ENCODE assay signal across 31 mouse cellular contexts in the genomic region with DNA sequence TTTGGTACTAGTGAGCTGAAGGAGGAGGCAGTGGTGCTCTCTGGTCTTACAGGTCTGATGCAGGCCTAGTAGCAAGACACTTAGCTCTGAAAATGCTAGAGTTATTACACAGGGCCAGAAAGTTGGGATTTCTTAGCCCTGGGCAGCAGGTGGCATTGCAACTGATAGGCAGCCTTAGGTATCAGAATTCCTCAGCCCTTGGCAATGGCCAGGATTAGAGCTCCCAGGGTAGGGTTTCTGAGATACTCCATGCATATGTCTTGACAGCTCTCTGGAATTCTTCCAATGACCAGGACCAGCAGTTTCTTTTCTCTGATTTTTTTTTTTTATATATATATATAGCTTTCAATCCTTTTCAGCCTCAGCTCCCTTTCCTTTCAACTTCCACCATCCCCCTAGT. TPM values are rescaled to one million over a fixed set of nuclear protein-coding genes. Genes with fewer than 3 reads are reported as not detected.
DNase-seq lines count a peak whose midpoint lies in the region; ATAC-seq and TF ChIP-seq lines count a peak whose summit lies in the region.
"Had no signal": no experiment of that assay in that cellular context is flagged by ENCODE, and none has a peak within 500 bp of the region (broad histone marks: within the 10 kb centered on the region; RNA-seq: fewer than 3 reads in every experiment).

No protein-coding gene starts in this region.

- intact Hi-C loops in heart, postnatal 25 days (cut with DNase I), result no loop called here

- no peak overlapping the region for H3K4me2 ChIP-seq in heart, embryonic 16.5 days (ENCODE audit: low read depth, low read length)
- H3K4me2 ChIP-seq in limb, embryonic 14.5 days (replicated peaks; ENCODE audit: low read depth, low read length, severe bottlenecking), result no peak overlapping the region
- no peak overlapping the region for H3K4me2 ChIP-seq in forebrain, embryonic 16.5 days (ENCODE audit: low read length)
- H3K4me2 ChIP-seq: embryonic facial prominence, embryonic 15.5 days; forebrain, embryonic 12.5 days; hindbrain, embryonic 14.5 days; limb, embryonic 13.5 days; liver, embryonic 12.5 days; midbrain, embryonic 13.5 days; neural tube, embryonic 15.5 days; stomach, embryonic 15.5 days had no signal

- H3K4me3 ChIP-seq in heart, embryonic 10.5 days, result no peak overlapping the region
- H3K4me3 ChIP-seq in heart, embryonic 16.5 days (ENCODE audit: low read length), result no peak overlapping the region
- no peak overlapping the region for H3K4me3 ChIP-seq in limb, embryonic 14.5 days (replicated peaks; ENCODE audit: low read length)
- no peak overlapping the region for H3K4me3 ChIP-seq in limb, embryonic 10.5 days
- H3K4me3 ChIP-seq in forebrain, embryonic 16.5 days (replicated peaks; ENCODE audit: low read length), result no peak overlapping the region
- H3K4me3 ChIP-seq: embryonic facial prominence, embryonic 15.5 days; forebrain, embryonic 12.5 days; left cerebral cortex, adult 2 months; limb, embryonic 13.5 days; liver, embryonic 12.5 days; midbrain, embryonic 13.5 days; neural tube, embryonic 15.5 days; stomach, embryonic 15.5 days had no signal

- no peaks in the 10 kb centered on the region for H3K4me1 ChIP-seq in heart, embryonic 10.5 days
- H3K4me1 ChIP-seq in heart, embryonic 16.5 days (ENCODE audit: control insufficient read depth, insufficient read depth, low read length), result 0 out of 2 replicates have a peak, but pooled peaks cover 3% of the 10 kb centered on the region
- no peaks in the 10 kb centered on the region for H3K4me1 ChIP-seq in limb, embryonic 14.5 days (ENCODE audit: control insufficient read depth, insufficient read depth, low read length)
- no peaks in the 10 kb centered on the region for H3K4me1 ChIP-seq in limb, embryonic 10.5 days
- H3K4me1 ChIP-seq in forebrain, embryonic 16.5 days (replicated peaks; ENCODE audit: control insufficient read depth, insufficient read depth, low read length), result no peaks in the 10 kb centered on the region
- H3K4me1 ChIP-seq: embryonic facial prominence, embryonic 15.5 days; forebrain, embryonic 12.5 days; limb, embryonic 13.5 days; liver, embryonic 12.5 days; midbrain, embryonic 13.5 days; neural tube, embryonic 15.5 days; stomach, embryonic 15.5 days had no signal

- H3K27me3 ChIP-seq in heart, embryonic 10.5 days (ENCODE audit: insufficient read depth, poor library complexity, severe bottlenecking), result no peaks in the 10 kb centered on the region
- no peaks in the 10 kb centered on the region for H3K27me3 ChIP-seq in heart, embryonic 16.5 days (ENCODE audit: control insufficient read depth, insufficient read depth, low read length)
- no peaks in the 10 kb centered on the region for H3K27me3 ChIP-seq in limb, embryonic 14.5 days (ENCODE audit: control insufficient read depth, insufficient read depth, low read length)
- H3K27me3 ChIP-seq in limb, embryonic 10.5 days (ENCODE audit: low read depth, poor library complexity, severe bottlenecking), result peaks cover 37% of the 10 kb centered on the region; the same call in 1 of the 2 replicates
- H3K27me3 ChIP-seq in forebrain, embryonic 16.5 days (replicated peaks; ENCODE audit: control insufficient read depth, insufficient read depth, low read length), result no peaks in the 10 kb centered on the region
- H3K27me3 ChIP-seq: CH12.LX; embryonic facial prominence, embryonic 15.5 days; forebrain, embryonic 12.5 days; liver, embryonic 12.5 days; midbrain, embryonic 13.5 days; neural tube, embryonic 15.5 days; stomach, embryonic 15.5 days had no signal

- ATAC-seq in heart, embryonic 16.5 days (replicated peaks; ENCODE audit: extremely low read depth, insufficient read depth, low FRiP score), result peak; percentile 79
- no peak for ATAC-seq in limb, embryonic 14.5 days (ENCODE audit: low FRiP score, low read depth)
- no peak for ATAC-seq in forebrain, embryonic 16.5 days
- ATAC-seq: inflammation-experienced regulatory T-cells, adult 6 months; liver, embryonic 12.5 days; liver, postnatal 0 days; midbrain, embryonic 13.5 days; Patski had no signal

- TF ChIP-seq CTCF in brain, embryonic 14.5 days (IDR thresholded peaks at IDR 0.05; ENCODE audit: borderline replicate concordance, extremely low read depth, insufficient read depth, insufficient read length), result no peak

- H3K27ac ChIP-seq in heart, embryonic 10.5 days, result no peak overlapping the region
- H3K27ac ChIP-seq in heart, embryonic 16.5 days (ENCODE audit: low read length), result peak overlapping the region; percentile 75
- H3K27ac ChIP-seq in limb, embryonic 14.5 days (replicated peaks; ENCODE audit: low read depth, low read length), result no peak overlapping the region
- H3K27ac ChIP-seq in limb, embryonic 10.5 days, result no peak overlapping the region
- no peak overlapping the region for H3K27ac ChIP-seq in forebrain, embryonic 16.5 days (ENCODE audit: low read length)
- H3K27ac ChIP-seq: embryonic facial prominence, embryonic 15.5 days; forebrain, embryonic 12.5 days; left cerebral cortex, adult 2 months; limb, embryonic 13.5 days; liver, embryonic 12.5 days; macrophage; midbrain, embryonic 13.5 days; neural tube, embryonic 15.5 days; stomach, embryonic 15.5 days had no signal

- no peak overlapping the region for H3K9ac ChIP-seq in heart, embryonic 16.5 days (ENCODE audit: low read length)
- H3K9ac ChIP-seq in limb, embryonic 14.5 days (ENCODE audit: low read depth, low read length, severe bottlenecking), result no peak overlapping the region
- H3K9ac ChIP-seq in forebrain, embryonic 16.5 days (replicated peaks; ENCODE audit: low read depth, low read length), result no peak overlapping the region
- H3K9ac ChIP-seq: embryonic facial prominence, embryonic 15.5 days; forebrain, embryonic 12.5 days; hindbrain, embryonic 14.5 days; limb, embryonic 13.5 days; liver, embryonic 12.5 days; liver, postnatal 0 days; midbrain, embryonic 13.5 days; neural tube, embryonic 15.5 days; stomach, embryonic 15.5 days had no signal

- no peak for TF ChIP-seq POLR2A in limb, embryonic 14.5 days (IDR thresholded peaks at IDR 0.05; ENCODE audit: borderline replicate concordance, extremely low read depth, insufficient read depth, insufficient read length)
- TF ChIP-seq POLR2A in brain, embryonic 14.5 days (IDR thresholded peaks at IDR 0.05; ENCODE audit: borderline replicate concordance, extremely low read depth, insufficient read depth, insufficient read length, poor library complexity, severe bottlenecking), result no peak

- no peaks in the 10 kb centered on the region for H3K36me3 ChIP-seq in heart, embryonic 10.5 days
- H3K36me3 ChIP-seq in heart, embryonic 16.5 days (ENCODE audit: control insufficient read depth, insufficient read depth), result no peaks in the 10 kb centered on the region
- H3K36me3 ChIP-seq in limb, embryonic 14.5 days (ENCODE audit: control insufficient read depth, insufficient read depth, low read length), result no peaks in the 10 kb centered on the region
- no peaks in the 10 kb centered on the region for H3K36me3 ChIP-seq in limb, embryonic 10.5 days
- no peaks in the 10 kb centered on the region for H3K36me3 ChIP-seq in forebrain, embryonic 16.5 days (ENCODE audit: control insufficient read depth, insufficient read depth)
- H3K36me3 ChIP-seq: embryonic facial prominence, embryonic 15.5 days; liver, embryonic 12.5 days; stomach, embryonic 15.5 days had no signal

- H3K9me3 ChIP-seq in heart, embryonic 10.5 days, result no peaks in the 10 kb centered on the region
- no peaks in the 10 kb centered on the region for H3K9me3 ChIP-seq in heart, embryonic 16.5 days (replicated peaks; ENCODE audit: control insufficient read depth, low read length)
- H3K9me3 ChIP-seq in limb, embryonic 14.5 days (ENCODE audit: control insufficient read depth, low read length), result no peaks in the 10 kb centered on the region
- H3K9me3 ChIP-seq in limb, embryonic 10.5 days (replicated peaks), result no peaks in the 10 kb centered on the region
- H3K9me3 ChIP-seq in forebrain, embryonic 16.5 days (ENCODE audit: control insufficient read depth, low read length), result no peaks in the 10 kb centered on the region
- H3K9me3 ChIP-seq: embryonic facial prominence, embryonic 15.5 days; forebrain, embryonic 12.5 days; limb, embryonic 13.5 days; liver, embryonic 12.5 days; midbrain, embryonic 13.5 days; neural tube, embryonic 15.5 days; stomach, embryonic 15.5 days had no signal

- peak; percentile 84 for DNase-seq in heart, adult 11 months
- DNase-seq in heart, embryonic 10.5 days (ENCODE audit: low spot score), result no peak
- no peak for DNase-seq in heart, postnatal 25 days (ENCODE audit: low spot score)
- DNase-seq in limb, embryonic 14.5 days (ENCODE audit: low spot score), result peak; percentile 5
- no peak for DNase-seq in limb, embryonic 10.5 days (ENCODE audit: low spot score)
- peak; percentile 1 for DNase-seq in brain, embryonic 14.5 days (ENCODE audit: low read depth)
- DNase-seq: adrenal gland, postnatal 10 days; cerebellum, adult 11 months; cerebellum, adult 9-11 months; gastrocnemius, postnatal 25 days; kidney, adult 11 months; kidney, postnatal 14 days; liver, postnatal 0 days; lung, postnatal 10 days; retina, postnatal 1 day; right cerebral cortex, postnatal 14 days had no signal

RNA-seq across cellular contexts. Expression of a gene that starts 45.6 kb away (rescaled TPM):
- 3.3 and 4.6 TPM in 2 replicates for polyA plus RNA-seq in heart, embryonic 10.5 days (2016; fragmentation: Nextera tagmentation; extraction: Ambion mirVana)
- polyA plus RNA-seq in heart, embryonic 16.5 days (2015; fragmentation: Nextera tagmentation; extraction: Ambion mirVana), result 3.2 and 3.8 TPM in 2 replicates
- 10 to 100 TPM; 13.1 to 13.9 TPM for total RNA-seq in heart, postnatal 25 days (2021)
- polyA plus RNA-seq in limb, embryonic 14.5 days (2012; rRNA removed), result 4.8 and 5.3 TPM in 2 replicates
- 4.0 and 5.2 TPM in 2 replicates for polyA plus RNA-seq in limb, embryonic 14.5 days (2014; fragmentation: Nextera tagmentation; extraction: Ambion mirVana)
- 1.9 and 2.2 TPM in 2 replicates for polyA plus RNA-seq in limb, embryonic 10.5 days (2016; fragmentation: Nextera tagmentation; extraction: Ambion mirVana)
- polyA plus RNA-seq in brain, embryonic 14.5 days (2012; rRNA removed), result 7.1 and 8.8 TPM in 2 replicates
- 8.6 and 9.0 TPM in 2 replicates for polyA plus RNA-seq in forebrain, embryonic 16.5 days (2015; fragmentation: Nextera tagmentation; extraction: Ambion mirVana)

Comparison
In these comparisons a context has a peak if more than half of its experiments do, and no peak if none do; other contexts are left out.
1. DNase-seq: peak in heart, adult 11 months (single experiment), limb, embryonic 14.5 days (single experiment) and brain, embryonic 14.5 days (single experiment); none in heart, embryonic 10.5 days (single experiment), heart, postnatal 25 days (single experiment) and limb, embryonic 10.5 days (single experiment).